Mouse (Mus musculus) liver, postnatal 0 days (tissue): Measurements from ENCODE around the gene Gm44965.

ENCODE experiments used
- CTCF ChIP-seq: sonication (generic); IDR thresholded peaks from 2 replicates; pipeline ENCODE4 v1.5.1; 2016; ENCODE audit warnings: antibody characterized with exemption, low read depth
- EP300 ChIP-seq: IDR thresholded peaks from 2 replicates; pipeline ENCODE4 v1.6.1; 2016; ENCODE audit warnings: antibody characterized with exemption, low read depth, mild to moderate bottlenecking

- TF ChIP-seq CTCF = no peak
- TF ChIP-seq EP300 = no peak
Observed at GRCm38 (mm10) chr6:48589194-48589750, 4.5 kb upstream of the Gm44965 start, which contains the start of gene Gm45021.
